Mouse (Mus musculus) frontal cortex, adult (tissue): ENCODE results near the gene Bod1l.

ENCODE experiments used
- ATAC-seq: cut with Nextera tagmentation; 2 replicates; pipeline ENCODE4 v1.9.2; 2017; ENCODE audit warnings: mild to moderate bottlenecking, moderate library complexity, mixed read lengths; ENCODE audit not compliant: low TSS enrichment

Bod1l gene

GRCm38 (mm10) chr5:41844147-41844529, at the start of gene Bod1l:
Bod1l (minus strand) TSS chr5:41844315.
- ATAC-seq, result peak; percentile 99

GRCm38 (mm10) chr5:41893351-41893750, 49.2 kb upstream of the Bod1l start:
- no peak for ATAC-seq

GRCm38 (mm10) chr5:41890871-41891270, 46.8 kb upstream of the Bod1l start:
- no peak for ATAC-seq

- ATAC-seq, result no peak
These were observed 45.2 kb upstream of the Bod1l start for GRCm38 (mm10) chr5:41889245-41889849.

GRCm38 (mm10) chr5:41888834-41889233, 44.7 kb upstream of the Bod1l start:
- ATAC-seq, result peak; percentile 85

GRCm38 (mm10) chr5:41887738-41888137, 43.6 kb upstream of the Bod1l start:
- ATAC-seq, result peak; percentile 55; the same call in 1 of the 2 replicates

GRCm38 (mm10) chr5:41884563-41884962, 40.4 kb upstream of the Bod1l start:
- peak; percentile 83 for ATAC-seq

- peak; percentile 77 for ATAC-seq
These were observed 27.0 kb upstream of the Bod1l start for GRCm38 (mm10) chr5:41871164-41871563.

GRCm38 (mm10) chr5:41855781-41856180, 11.7 kb upstream of the Bod1l start:
- no peak for ATAC-seq

GRCm38 (mm10) chr5:41845558-41845937, 1.4 kb upstream of the Bod1l start:
- no peak for ATAC-seq

GRCm38 (mm10) chr5:41844820-41845557, 874 bp upstream of the Bod1l start:
- ATAC-seq, result no peak

- ATAC-seq, result peak; percentile 58
These were observed 532 bp downstream of the Bod1l start for GRCm38 (mm10) chr5:41843419-41844146.

GRCm38 (mm10) chr5:41842681-41843080, 1.4 kb downstream of the Bod1l start:
- no peak for ATAC-seq

- no peak for ATAC-seq
These were observed 2.4 kb downstream of the Bod1l start for GRCm38 (mm10) chr5:41841735-41842134.

- ATAC-seq, result no peak
These were observed 14.0 kb downstream of the Bod1l start for GRCm38 (mm10) chr5:41830100-41830499.

- no peak for ATAC-seq
These were observed 23.0 kb downstream of the Bod1l start for GRCm38 (mm10) chr5:41821158-41821557.

- no peak for ATAC-seq
These were observed 23.6 kb downstream of the Bod1l start for GRCm38 (mm10) chr5:41820530-41820929.

- no peak for ATAC-seq
These were observed 31.6 kb downstream of the Bod1l start for GRCm38 (mm10) chr5:41812516-41812915.

- no peak for ATAC-seq
These were observed 32.8 kb downstream of the Bod1l start for GRCm38 (mm10) chr5:41811279-41811678.

GRCm38 (mm10) chr5:41807383-41807782, 36.7 kb downstream of the Bod1l start:
- no peak for ATAC-seq

- no peak for ATAC-seq
These were observed 37.9 kb downstream of the Bod1l start for GRCm38 (mm10) chr5:41806176-41806575.

GRCm38 (mm10) chr5:41805085-41805484, 39.0 kb downstream of the Bod1l start:
- peak; percentile 68 for ATAC-seq

- ATAC-seq, result peak; percentile 51; the same call in 1 of the 2 replicates
These were observed 39.5 kb downstream of the Bod1l start for GRCm38 (mm10) chr5:41804643-41805042.
